Mouse (Mus musculus): ENCODE data around the gene Cd3eap. TPM values are rescaled to one million over a fixed set of nuclear protein-coding genes. Genes with fewer than 3 reads are reported as not detected.

Gene Cd3eap
- polyA plus RNA-seq, 1 experiment, result 3.2 TPM

DNA sequence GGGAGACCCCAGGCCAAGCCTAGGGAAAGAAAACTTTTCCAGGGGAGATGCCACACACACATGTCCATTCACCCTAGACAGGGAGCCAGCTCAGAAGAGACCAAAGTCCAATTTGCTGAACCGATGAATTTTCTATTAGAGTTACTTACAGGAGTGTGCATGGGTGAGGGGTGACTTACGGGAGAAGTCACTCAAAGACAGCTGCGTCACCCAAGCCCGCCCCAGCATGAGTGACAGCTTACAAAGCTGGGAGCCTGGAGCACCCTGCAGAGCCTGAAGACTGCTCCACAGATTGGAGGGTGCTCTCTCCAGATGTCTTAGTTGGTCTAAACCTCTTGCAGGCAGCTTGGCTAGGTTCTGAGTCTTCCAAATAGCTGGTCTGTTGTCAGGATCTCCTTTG lies 47.3 kb downstream of the Cd3eap start:
- WGBS, result 34% methylated on average over 4 of the region's 4 CpGs
- DNase-seq (ENCODE audit: low read depth, low spot score), result no peak

DNA sequence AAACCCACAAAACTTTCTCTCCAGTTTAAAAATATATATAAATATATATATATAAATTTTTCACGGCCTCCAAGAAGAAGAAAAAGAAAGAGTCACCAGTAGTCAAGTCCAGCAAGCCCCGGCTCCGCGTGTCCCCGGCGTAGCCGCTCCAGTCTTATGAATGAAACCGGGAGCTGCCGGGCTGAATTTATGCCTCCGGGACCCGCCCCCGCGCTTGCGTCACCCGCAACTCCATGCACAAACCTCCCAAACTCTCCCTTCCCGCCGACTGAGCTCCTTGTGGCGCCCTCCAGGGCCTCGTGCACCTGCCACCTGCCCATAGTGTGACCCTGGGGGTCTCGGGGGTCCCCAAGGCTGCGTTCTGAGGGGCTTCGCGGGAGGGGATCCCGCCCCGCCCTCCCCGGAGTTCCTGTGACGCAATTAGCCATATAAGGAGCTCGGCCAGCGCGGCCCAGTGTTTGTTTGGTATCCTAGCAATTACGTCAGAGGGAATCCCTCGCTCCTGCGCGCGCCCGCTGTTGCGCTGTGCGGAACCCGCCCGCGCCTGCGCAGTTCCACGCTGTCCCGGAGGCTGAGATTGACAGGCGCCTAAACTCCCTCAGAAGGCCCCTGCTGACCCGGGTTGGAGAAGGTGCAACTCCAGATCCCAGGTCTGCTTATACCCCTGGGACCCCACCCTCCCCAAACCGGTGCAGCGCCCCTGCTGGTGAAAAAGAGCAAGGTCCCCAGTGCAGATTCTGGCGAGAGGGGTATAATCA lies 49.2 kb downstream of the Cd3eap start, which contains the start of gene Fosb:
Fosb (minus strand) TSS at position 168 of the 758 bp plus-strand sequence.
- 1% methylated on average over 49 of the region's 49 CpGs for WGBS
- DNase-seq (ENCODE audit: low read depth, low spot score), result peak; percentile 77

DNA sequence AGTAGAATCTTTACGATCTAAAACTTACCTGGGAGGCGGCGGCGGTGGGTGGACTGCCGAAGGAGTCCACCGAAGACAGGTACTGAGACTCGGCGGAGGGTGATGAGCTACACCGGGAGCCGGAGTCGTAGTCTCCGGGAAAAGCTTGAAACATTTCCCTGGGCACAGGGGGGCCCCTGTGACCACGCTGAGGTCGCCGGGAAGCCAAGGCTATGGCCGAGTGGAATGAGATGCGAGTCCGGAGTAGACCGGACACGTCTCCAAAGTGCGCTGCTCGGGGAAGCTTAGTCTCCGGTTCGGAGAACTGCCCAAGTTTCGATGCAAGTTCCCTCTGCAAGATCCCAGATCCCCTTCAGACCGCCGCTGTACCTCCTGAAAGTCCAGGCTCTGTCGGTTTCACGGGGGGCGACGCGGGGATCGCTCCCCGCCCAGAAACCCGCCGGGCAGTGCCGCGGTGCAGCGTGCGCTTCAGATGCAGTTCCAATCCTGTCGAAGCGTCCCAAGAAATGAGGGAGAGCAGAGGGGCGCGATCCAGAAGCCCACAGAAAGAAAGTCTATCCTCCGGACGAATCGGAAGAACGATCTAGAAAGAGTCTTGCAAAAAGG lies 49.9 kb downstream of the Cd3eap start:
- DNase-seq (ENCODE audit: low read depth, low spot score), result no peak
- under 1% methylated on average over 48 of the region's 48 CpGs for WGBS

DNA sequence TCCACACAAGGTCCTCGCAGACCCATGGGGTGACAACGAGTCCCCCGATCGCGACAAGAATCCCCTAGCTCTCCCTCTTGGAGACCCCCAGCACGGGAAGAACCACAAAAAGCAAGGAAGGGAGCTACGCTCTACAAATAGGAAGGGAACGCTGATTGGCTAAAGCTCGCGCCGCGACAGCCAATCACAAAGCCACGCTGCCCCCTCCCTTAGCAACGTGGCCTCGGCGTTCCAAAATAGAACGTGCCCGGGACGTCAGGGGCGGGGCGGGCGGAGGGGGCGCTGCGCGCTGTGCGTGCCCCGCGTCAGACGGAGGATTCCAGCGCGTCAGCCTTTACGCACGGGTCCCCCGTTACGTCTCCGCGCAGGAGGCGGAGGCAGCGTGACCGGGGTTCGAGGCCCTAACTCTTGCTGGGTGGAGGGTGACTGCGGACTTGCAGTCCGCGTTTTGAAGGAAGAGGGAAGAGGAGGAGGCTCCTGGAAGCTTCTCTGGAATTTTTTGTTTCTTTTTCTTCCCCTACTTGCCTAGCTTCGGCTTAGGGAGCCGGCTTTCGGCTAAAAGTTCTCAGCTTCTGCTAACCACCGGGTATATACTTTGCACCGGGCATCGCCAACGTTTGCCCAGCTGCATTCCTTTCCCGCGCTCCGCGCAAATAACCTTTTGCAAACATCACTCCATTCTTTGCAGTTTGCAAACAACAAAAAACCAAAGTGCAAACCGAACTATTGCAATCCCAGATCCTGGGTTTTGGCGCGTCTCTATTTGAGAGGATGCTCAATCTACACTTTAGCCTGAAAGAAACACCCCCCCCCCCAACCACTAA lies 50.6 kb downstream of the Cd3eap start:
- under 1% methylated on average over 58 of the region's 58 CpGs for WGBS
- peak; percentile 85 for DNase-seq (ENCODE audit: low read depth, low spot score)

DNA sequence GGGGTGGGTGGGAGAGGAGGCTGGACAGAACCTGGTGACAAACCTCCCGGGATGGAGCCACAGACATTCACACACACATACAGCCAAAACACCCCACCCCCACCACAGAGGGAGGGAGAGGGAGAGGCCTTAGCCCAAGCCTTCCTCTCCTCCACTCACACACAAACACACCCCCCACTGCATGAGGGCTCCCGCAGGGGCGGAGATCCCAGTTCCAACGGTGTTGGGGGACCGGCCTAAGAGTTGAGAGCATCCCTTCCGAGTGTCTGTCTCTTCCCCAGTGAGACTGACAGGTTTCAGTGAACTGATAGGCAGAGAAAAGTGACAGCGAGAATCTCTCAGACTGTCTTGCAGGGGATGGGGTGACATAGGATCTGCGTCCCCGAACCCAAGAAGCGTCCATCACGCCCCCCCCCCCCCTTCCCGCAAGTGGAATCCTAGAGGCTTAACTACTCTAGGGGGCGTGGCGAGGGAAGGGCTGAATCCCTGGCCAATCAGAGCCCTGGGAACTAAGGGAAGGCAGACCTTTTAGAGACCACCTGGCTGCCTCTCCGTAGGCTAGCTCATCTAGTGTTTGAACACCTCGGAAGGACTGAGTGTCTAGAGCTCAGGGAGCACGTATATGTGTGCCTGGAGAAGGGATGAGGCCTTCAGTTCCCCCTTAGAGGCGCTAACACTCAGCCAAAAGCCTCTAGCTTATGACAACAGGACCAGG lies 51.4 kb downstream of the Cd3eap start:
- 2% methylated on average over 18 of the region's 18 CpGs for WGBS
- peak; percentile 50 for DNase-seq (ENCODE audit: low read depth, low spot score)

DNA sequence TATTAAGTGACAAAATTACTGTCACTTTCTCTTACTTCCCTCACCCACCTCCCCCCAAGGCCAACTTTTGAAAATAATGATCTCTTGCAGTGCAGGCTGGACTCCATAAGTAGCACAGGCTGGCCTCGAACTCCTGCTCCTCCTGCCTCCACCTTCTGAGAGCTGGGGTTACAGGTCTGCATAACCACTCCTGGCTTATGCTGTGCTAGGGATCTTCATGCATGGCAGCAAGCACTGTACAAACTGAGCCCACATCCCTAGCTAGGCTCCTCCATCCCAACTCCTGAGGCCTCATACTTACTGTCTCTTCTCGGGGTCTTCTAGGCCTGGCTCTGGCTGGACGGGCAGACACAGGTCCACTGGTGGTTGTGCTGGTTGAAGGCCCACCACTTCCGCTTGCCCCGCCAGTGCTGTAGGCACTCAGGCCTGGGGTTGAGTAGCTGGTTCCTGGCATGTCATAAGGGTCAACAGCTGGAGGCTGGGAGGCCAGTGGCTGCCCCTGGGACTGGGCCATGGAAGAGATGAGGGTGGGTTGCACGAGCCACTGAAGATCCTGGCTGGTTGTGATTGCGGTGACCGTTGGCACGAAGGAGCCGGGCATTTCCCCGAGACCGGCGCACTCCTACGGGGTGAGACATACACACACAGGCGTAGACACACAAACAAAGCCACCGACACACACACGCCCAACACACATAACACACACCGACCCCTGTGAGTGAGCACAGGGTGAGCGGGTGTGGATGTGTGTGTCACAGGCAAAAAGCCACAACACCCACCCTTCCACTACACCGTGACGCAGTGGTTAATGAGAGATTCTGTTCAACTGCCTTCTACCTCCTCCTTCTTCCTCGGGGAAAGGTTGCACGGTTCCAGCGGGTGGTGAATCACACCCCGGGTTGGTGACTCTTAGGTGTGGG lies 52.2 kb downstream of the Cd3eap start:
- DNase-seq (ENCODE audit: low read depth, low spot score), result no peak
- 71% methylated on average over 25 of the region's 25 CpGs for WGBS

Other genes with a start within 250 kb of the Cd3eap start
- 0.03 TPM in 1 of 2 replicates, not detected in the other for gene Gm4969, start 241.1 kb downstream of the Cd3eap start, polyA plus RNA-seq (2012; rRNA removed)
- 9.8 and 10.1 TPM in 2 replicates for gene Fbxo46, start 239.6 kb downstream of the Cd3eap start, polyA plus RNA-seq (2012; rRNA removed)
- 7.7 and 9.8 TPM in 2 replicates for gene Qpctl, start 210.2 kb downstream of the Cd3eap start, polyA plus RNA-seq (2012; rRNA removed)
- gene Snrpd2, start 209.8 kb downstream of the Cd3eap start, polyA plus RNA-seq (2012; rRNA removed), result 47.1 and 49.1 TPM in 2 replicates
- 0.67 and 0.68 TPM in 2 replicates for gene Gipr, start 193.4 kb downstream of the Cd3eap start, polyA plus RNA-seq (2012; rRNA removed)
- 16.7 and 19.6 TPM in 2 replicates for gene Eml2, start 183.1 kb downstream of the Cd3eap start, polyA plus RNA-seq (2012; rRNA removed)
- 3.2 TPM in 2 replicates for gene Gpr4, start 146.9 kb downstream of the Cd3eap start, polyA plus RNA-seq (2012; rRNA removed)
- gene Opa3, start 131.1 kb downstream of the Cd3eap start, polyA plus RNA-seq (2012; rRNA removed), result 33.6 and 36.3 TPM in 2 replicates
- gene Vasp, start 87.7 kb downstream of the Cd3eap start, polyA plus RNA-seq (2012; rRNA removed), result 241 and 341 TPM in 2 replicates
- gene Ppm1n, start 79.4 kb downstream of the Cd3eap start, polyA plus RNA-seq (2012; rRNA removed), result 0.33 and 1.3 TPM in 2 replicates
- 12.7 and 18.9 TPM in 2 replicates for gene Rtn2, start 76.9 kb downstream of the Cd3eap start, polyA plus RNA-seq (2012; rRNA removed)
- 1.4 and 6.2 TPM in 2 replicates for gene Fosb, start 49.4 kb downstream of the Cd3eap start, polyA plus RNA-seq (2012; rRNA removed)
- 26.9 and 31.2 TPM in 2 replicates for gene Ercc1, start 14.7 kb downstream of the Cd3eap start, polyA plus RNA-seq (2012; rRNA removed)
- gene Ppp1r13l, start 266 bp upstream of the Cd3eap start, polyA plus RNA-seq (2012; rRNA removed), result 4.8 and 5.7 TPM in 2 replicates
- 28.7 and 36.5 TPM in 2 replicates for gene Ercc2, start 22.5 kb upstream of the Cd3eap start, polyA plus RNA-seq (2012; rRNA removed)
- 1.2 and 2.0 TPM in 2 replicates for gene Klc3, start 44.6 kb upstream of the Cd3eap start, polyA plus RNA-seq (2012; rRNA removed)
- 56.4 and 81.7 TPM in 2 replicates for gene Ckm, start 45.3 kb upstream of the Cd3eap start, polyA plus RNA-seq (2012; rRNA removed)
- 7.1 and 10.7 TPM in 2 replicates for gene Mark4, start 99.3 kb upstream of the Cd3eap start, polyA plus RNA-seq (2012; rRNA removed)
- gene Exoc3l2, start 103.8 kb upstream of the Cd3eap start, polyA plus RNA-seq (2012; rRNA removed), result 6.0 and 6.6 TPM in 2 replicates
- 8.3 and 11.1 TPM in 2 replicates for gene Bloc1s3, start 148.9 kb upstream of the Cd3eap start, polyA plus RNA-seq (2012; rRNA removed)
- 106 and 108 TPM in 2 replicates for gene Trappc6a, start 148.9 kb upstream of the Cd3eap start, polyA plus RNA-seq (2012; rRNA removed)
- 0.19 and 0.21 TPM in 2 replicates for gene Nkpd1, start 158.4 kb upstream of the Cd3eap start, polyA plus RNA-seq (2012; rRNA removed)
- gene Ppp1r37, start 203.6 kb upstream of the Cd3eap start, polyA plus RNA-seq (2012; rRNA removed), result 77.1 and 78.1 TPM in 2 replicates
- 2.5 and 4.2 TPM in 2 replicates for gene Zfp296, start 217.8 kb upstream of the Cd3eap start, polyA plus RNA-seq (2012; rRNA removed)
- gene Gemin7, start 218.1 kb upstream of the Cd3eap start, polyA plus RNA-seq (2012; rRNA removed), result 95.0 and 95.2 TPM in 2 replicates
- 39.5 and 76.8 TPM in 2 replicates for gene Clasrp, start 245.0 kb upstream of the Cd3eap start, polyA plus RNA-seq (2012; rRNA removed)